ENCODE assay signal across 11 mouse cellular contexts in the genomic region with DNA sequence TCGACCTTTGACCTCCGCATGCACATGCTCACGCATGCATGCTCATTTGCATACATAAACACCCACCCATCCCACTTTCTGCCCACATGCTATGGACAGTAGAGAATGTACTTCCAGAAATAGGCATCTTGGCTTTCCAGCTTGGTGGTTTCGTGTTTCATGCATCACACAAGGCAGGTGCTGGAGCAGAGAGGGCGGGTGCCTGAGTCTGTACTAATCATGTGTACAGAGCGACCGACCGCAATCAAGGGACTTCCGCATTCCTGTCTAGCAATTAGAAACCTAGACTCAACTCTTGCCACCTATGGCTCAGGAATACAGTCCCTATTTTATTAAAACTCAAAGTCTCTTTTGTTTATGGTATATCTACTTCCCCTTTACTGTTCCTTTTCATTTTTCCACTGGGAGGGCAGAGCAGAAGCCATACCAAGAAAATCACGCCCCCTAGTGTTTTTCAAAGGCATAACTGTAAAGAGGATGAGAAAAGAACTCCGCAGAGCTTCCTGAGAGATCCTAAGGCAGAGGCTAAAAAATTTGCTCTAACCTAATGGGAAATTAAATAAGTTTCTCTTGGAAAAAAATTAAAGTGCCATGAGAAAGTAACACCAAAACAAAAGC. TPM values are rescaled to one million over a fixed set of nuclear protein-coding genes. Genes with fewer than 3 reads are reported as not detected.
DNase-seq lines count a peak whose midpoint lies in the region; ATAC-seq and TF ChIP-seq lines count a peak whose summit lies in the region.
"Had no signal": no experiment of that assay in that cellular context is flagged by ENCODE, and none has a peak within 500 bp of the region (broad histone marks: within the 10 kb centered on the region; RNA-seq: fewer than 3 reads in every experiment).

No protein-coding gene starts in this region.

- no peak overlapping the region for H3K27ac ChIP-seq in heart, postnatal 0 days (ENCODE audit: low read depth)
- no peak overlapping the region for H3K27ac ChIP-seq in kidney, embryonic 15.5 days
- no peak overlapping the region for H3K27ac ChIP-seq in forebrain, embryonic 11.5 days (ENCODE audit: low read depth, low read length)
- H3K27ac ChIP-seq: forebrain, embryonic 15.5 days; liver, embryonic 14.5 days had no signal

- no peaks in the 10 kb centered on the region for H3K27me3 ChIP-seq in heart, postnatal 0 days (ENCODE audit: control insufficient read depth, insufficient read depth, low read length)
- no peaks in the 10 kb centered on the region for H3K27me3 ChIP-seq in kidney, embryonic 15.5 days
- H3K27me3 ChIP-seq in forebrain, embryonic 11.5 days (ENCODE audit: control insufficient read depth, insufficient read depth, low read length), result no peaks in the 10 kb centered on the region
- H3K27me3 ChIP-seq: forebrain, embryonic 15.5 days had no signal

- 66% methylated on average over 11 of the region's 11 CpGs for WGBS in heart, postnatal 0 days
- WGBS in kidney, embryonic 15.5 days, result 69% methylated on average over 11 of the region's 11 CpGs
- WGBS in forebrain, embryonic 11.5 days, result 82% methylated on average over 11 of the region's 11 CpGs

- no peak overlapping the region for H3K9ac ChIP-seq in heart, postnatal 0 days (replicated peaks; ENCODE audit: low read depth, low read length)
- H3K9ac ChIP-seq in kidney, embryonic 15.5 days, result no peak overlapping the region
- H3K9ac ChIP-seq in forebrain, embryonic 11.5 days (ENCODE audit: low read length), result no peak overlapping the region
- H3K9ac ChIP-seq: forebrain, embryonic 15.5 days; liver, embryonic 14.5 days had no signal

- no peak overlapping the region for H3K4me3 ChIP-seq in heart, postnatal 0 days (ENCODE audit: low read depth, low read length)
- no peak overlapping the region for H3K4me3 ChIP-seq in kidney, embryonic 15.5 days (replicated peaks)
- no peak overlapping the region for H3K4me3 ChIP-seq in forebrain, embryonic 11.5 days (ENCODE audit: low read depth, low read length)
- H3K4me3 ChIP-seq: forebrain, embryonic 15.5 days had no signal

- peak; percentile 33 for DNase-seq in heart, postnatal 0 days (ENCODE audit: low spot score)
- DNase-seq in heart, postnatal 4 days, result no peak
- peak; percentile 83 for DNase-seq in MEL-GATA-1-ER (ENCODE audit: extremely low read depth, low read depth)
- no peak for DNase-seq in spleen, postnatal 36 days (ENCODE audit: low spot score in 2 of 2)
- no peak for DNase-seq in forebrain, embryonic 11.5 days (ENCODE audit: low spot score)
- DNase-seq: cerebellum, adult 9-11 months had no signal

- H3K4me1 ChIP-seq in heart, postnatal 0 days (ENCODE audit: control insufficient read depth, insufficient read depth), result peaks cover 5% of the 10 kb centered on the region; the same call in 1 of the 2 replicates
- H3K4me1 ChIP-seq in kidney, embryonic 15.5 days, result peaks cover 8% of the 10 kb centered on the region; the same call in 1 of the 2 replicates
- H3K4me1 ChIP-seq in forebrain, embryonic 11.5 days (replicated peaks; ENCODE audit: control insufficient read depth, insufficient read depth, low read length), result no peaks in the 10 kb centered on the region
- H3K4me1 ChIP-seq: forebrain, embryonic 15.5 days had no signal

- H3K36me3 ChIP-seq in heart, postnatal 0 days (replicated peaks; ENCODE audit: control insufficient read depth, insufficient read depth, low read length), result no peaks in the 10 kb centered on the region
- no peaks in the 10 kb centered on the region for H3K36me3 ChIP-seq in kidney, embryonic 15.5 days
- H3K36me3 ChIP-seq in forebrain, embryonic 11.5 days (ENCODE audit: control insufficient read depth, insufficient read depth, low read length), result no peaks in the 10 kb centered on the region
- H3K36me3 ChIP-seq: forebrain, embryonic 15.5 days had no signal

- 0 out of 2 replicates have a peak, but pooled peaks have one; percentile 14 for TF ChIP-seq CTCF in heart, postnatal 0 days (IDR thresholded peaks at IDR 0.05; ENCODE audit: low read depth)

- no peak overlapping the region for H3K4me2 ChIP-seq in heart, postnatal 0 days (ENCODE audit: low read depth, low read length)
- no peak overlapping the region for H3K4me2 ChIP-seq in kidney, embryonic 15.5 days
- H3K4me2 ChIP-seq in forebrain, embryonic 11.5 days (ENCODE audit: low read depth, low read length, severe bottlenecking), result no peak overlapping the region
- H3K4me2 ChIP-seq: forebrain, embryonic 15.5 days had no signal

- peak; percentile 47; the same call in 1 of the 2 replicates for ATAC-seq in heart, postnatal 0 days (ENCODE audit: insufficient read depth, low read depth)
- ATAC-seq in kidney, embryonic 15.5 days (replicated peaks; ENCODE audit: low FRiP score), result 0 out of 2 replicates have a peak, but pooled peaks have one; percentile 40
- peak; percentile 57; the same call in 1 of the 2 replicates for ATAC-seq in megakaryocyte-erythroid progenitor cell, adult 5-6 weeks (replicated peaks; ENCODE audit: low FRiP score, low TSS enrichment, poor library complexity, severe bottlenecking)
- ATAC-seq in CD4-positive, CD25-positive, alpha-beta regulatory T cell, adult 4 months, result no peak
- ATAC-seq in forebrain, embryonic 11.5 days (replicated peaks; ENCODE audit: low FRiP score), result no peak
- ATAC-seq: forebrain, embryonic 15.5 days had no signal

- H3K9me3 ChIP-seq in heart, postnatal 0 days (replicated peaks; ENCODE audit: control insufficient read depth, low read length), result no peaks in the 10 kb centered on the region
- H3K9me3 ChIP-seq in kidney, embryonic 15.5 days (replicated peaks), result no peaks in the 10 kb centered on the region
- H3K9me3 ChIP-seq in forebrain, embryonic 11.5 days (ENCODE audit: control insufficient read depth, low read length), result no peaks in the 10 kb centered on the region
- H3K9me3 ChIP-seq: forebrain, embryonic 15.5 days had no signal

- no peak for TF ChIP-seq EP300 in heart, postnatal 0 days (IDR thresholded peaks at IDR 0.05; ENCODE audit: low read depth)

RNA-seq across cellular contexts. Expression of a gene that starts 22.5 kb away (rescaled TPM):
- total RNA-seq in heart, postnatal 0 days (2014; rRNA removed; ENCODE audit: low replicate concordance), result 37.0 and 55.8 TPM in 2 replicates
- 15.5 and 17.8 TPM in 2 replicates for polyA plus RNA-seq in heart, postnatal 0 days (2015; fragmentation: Nextera tagmentation; extraction: Ambion mirVana)
- 10 to 100 TPM; 75.6 to 78.3 TPM for total RNA-seq in heart, postnatal 4 days (2021)
- polyA plus RNA-seq in kidney, embryonic 15.5 days (2015; fragmentation: Nextera tagmentation; extraction: Ambion mirVana), result 7.5 and 7.6 TPM in 2 replicates
- total RNA-seq in megakaryocyte-erythroid progenitor cell, adult 5-6 weeks (2014; fragmentation: Nextera tagmentation), result 0.72 TPM in 1 of 2 replicates, not detected in the other
- 0.94 and 1.0 TPM in 2 replicates for total RNA-seq in megakaryocyte-erythroid progenitor cell, adult 5-6 weeks (2017)
- under 1 TPM in 1 of 2 experiments, not detected in 1; 0.28 TPM for polyA plus RNA-seq in CD4-positive, CD25-positive, alpha-beta regulatory T cell, adult 4 months (2017; shearing (Covaris generic))
- polyA plus RNA-seq in forebrain, embryonic 11.5 days (2014; fragmentation: Nextera tagmentation; extraction: Ambion mirVana), result 0.16 and 0.19 TPM in 2 replicates

Comparison
In these comparisons a context has a peak if more than half of its experiments do, and no peak if none do; other contexts are left out.
1. DNase-seq: peak in heart, postnatal 0 days (single experiment) and MEL-GATA-1-ER (single experiment); none in heart, postnatal 4 days (single experiment), spleen, postnatal 36 days (0 of 2) and forebrain, embryonic 11.5 days (single experiment).
2. ATAC-seq: peak in heart, postnatal 0 days (single experiment), kidney, embryonic 15.5 days (single experiment) and megakaryocyte-erythroid progenitor cell, adult 5-6 weeks (single experiment); none in CD4-positive, CD25-positive, alpha-beta regulatory T cell, adult 4 months (single experiment) and forebrain, embryonic 11.5 days (single experiment).